Mouse (Mus musculus) olfactory bulb, adult 2 months (tissue): ENCODE data around the gene 4930519G04Rik.

Experiments
- CTCF ChIP-seq: fragments of 200-500 bp; IDR thresholded peaks from 2 replicates; pipeline ENCODE4 v1.5.1; 2012; ENCODE audit warnings: low read depth, mild to moderate bottlenecking, low read length, moderate library complexity; ENCODE audit not compliant: insufficient read depth
- POLR2A ChIP-seq: fragments of 200-500 bp; IDR thresholded peaks from 2 replicates; pipeline ENCODE4 v1.6.1; 2012; ENCODE audit warnings: mild to moderate bottlenecking, low read depth, low read length, moderate library complexity; ENCODE audit not compliant: insufficient read depth

DNA sequence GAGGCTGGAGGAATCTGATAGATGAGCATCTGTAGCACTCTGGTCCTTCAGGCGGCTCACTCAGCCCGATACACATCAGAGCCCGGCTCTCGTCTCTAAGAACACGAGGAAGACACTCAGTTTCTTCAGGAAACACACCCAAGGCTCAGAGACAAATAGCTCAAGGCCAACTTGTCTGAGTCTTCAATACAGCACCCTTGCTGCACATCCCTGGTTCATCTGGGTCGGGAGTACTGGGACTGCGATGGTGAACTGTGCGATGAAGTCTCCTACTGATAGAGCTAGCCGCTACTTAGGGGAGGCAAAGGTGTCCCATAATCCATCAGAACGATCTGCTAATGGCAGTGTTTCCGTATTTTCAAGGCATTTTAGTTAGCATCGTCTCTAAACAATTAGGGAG, 5.1 kb downstream of the 4930519G04Rik start, which contains the start of gene Gm9936:
- TF ChIP-seq POLR2A (no peak), CTCF (no peak)
